14 mouse cellular contexts compared by ENCODE assay signal in genomic region chr10:12643336-12643735, GRCm38 (mm10).
DNase-seq lines count a peak whose midpoint lies in the region; ATAC-seq and TF ChIP-seq lines count a peak whose summit lies in the region.
"Had no signal": no experiment of that assay in that cellular context is flagged by ENCODE, and none has a peak within 500 bp of the region (broad histone marks: within the 10 kb centered on the region; RNA-seq: fewer than 3 reads in every experiment).

No protein-coding gene starts in this region.

- H3K27ac ChIP-seq in left cerebral cortex, adult 2 months, result no peak overlapping the region
- H3K27ac ChIP-seq in liver, postnatal 0 days (ENCODE audit: low read depth), result 0 out of 2 replicates have a peak overlapping the region, but pooled peaks have one; percentile 11
- H3K27ac ChIP-seq: forebrain, embryonic 12.5 days; limb, embryonic 15.5 days; neural tube, embryonic 13.5 days had no signal

- ATAC-seq in frontal cortex, adult (ENCODE audit: low TSS enrichment), result peak; percentile 94
- ATAC-seq in liver, postnatal 0 days, result peak; percentile 90

- peak; percentile 17 to 18 for DNase-seq in left cerebral cortex, adult 2 months (ENCODE audit: extremely low spot score in 1 of 2, low spot score in 2 of 2)
- no peak for DNase-seq in left cerebral cortex, adult 8-10 months (ENCODE audit: low spot score in 2 of 2)
- DNase-seq in layer of hippocampus, postnatal 14 days (ENCODE audit: low spot score in 2 of 2), result peak; percentile 4 to 36
- DNase-seq in liver, postnatal 0 days, result peak; percentile 59
- DNase-seq in kidney, adult 11 months, result no peak
- no peak for DNase-seq in kidney, postnatal 10 days
- no peak for DNase-seq in cerebellum, adult 9-11 months
- DNase-seq: heart, postnatal 14 days; thymus, adult 18-20 months had no signal

- H3K4me2 ChIP-seq in liver, postnatal 0 days (ENCODE audit: low read depth, low read length), result no peak overlapping the region
- H3K4me2 ChIP-seq: forebrain, embryonic 12.5 days; limb, embryonic 15.5 days; neural tube, embryonic 13.5 days had no signal

- peaks cover 12% of the 10 kb centered on the region; the same call in 1 of the 2 replicates for H3K36me3 ChIP-seq in liver, postnatal 0 days (replicated peaks; ENCODE audit: insufficient read depth, low read length)
- H3K36me3 ChIP-seq: forebrain, embryonic 12.5 days; neural tube, embryonic 13.5 days had no signal

- H3K9me3 ChIP-seq in liver, postnatal 0 days (ENCODE audit: low read length), result no peaks in the 10 kb centered on the region
- H3K9me3 ChIP-seq: forebrain, embryonic 12.5 days; limb, embryonic 15.5 days; megakaryocyte, embryonic 14.5 days; neural tube, embryonic 13.5 days had no signal

- no peak for TF ChIP-seq EP300 in liver, postnatal 0 days (IDR thresholded peaks at IDR 0.05; ENCODE audit: low read depth)

- WGBS in liver, postnatal 0 days (ENCODE audit: insufficient replicate concordance), result 55% methylated on average over 8 of the region's 8 CpGs

- intact Hi-C loops in left cerebral cortex, adult 2 months (cut with DNase I), result loop anchor here (10.0 kb wide), 1 partner anchor 1279 kb away; no protein-coding TSS in a partner anchor

- TF ChIP-seq CTCF in left cerebral cortex, adult 2 months (IDR thresholded peaks at IDR 0.05), result peak; percentile 53
- TF ChIP-seq CTCF in liver, postnatal 0 days (IDR thresholded peaks at IDR 0.05; ENCODE audit: low read depth), result peak; percentile 65

- H3K4me3 ChIP-seq in left cerebral cortex, adult 2 months, result no peak overlapping the region
- H3K4me3 ChIP-seq in liver, postnatal 0 days (ENCODE audit: low read depth, low read length), result no peak overlapping the region
- H3K4me3 ChIP-seq: forebrain, embryonic 12.5 days; limb, embryonic 15.5 days; megakaryocyte, embryonic 14.5 days; neural tube, embryonic 13.5 days had no signal

- no peak overlapping the region for H3K9ac ChIP-seq in liver, postnatal 0 days (replicated peaks)
- H3K9ac ChIP-seq: forebrain, embryonic 12.5 days; limb, embryonic 15.5 days; neural tube, embryonic 13.5 days had no signal

- no peaks in the 10 kb centered on the region for H3K4me1 ChIP-seq in liver, postnatal 0 days (ENCODE audit: insufficient read depth)
- H3K4me1 ChIP-seq: forebrain, embryonic 12.5 days; limb, embryonic 15.5 days; neural tube, embryonic 13.5 days had no signal

- no peaks in the 10 kb centered on the region for H3K27me3 ChIP-seq in liver, postnatal 0 days (ENCODE audit: insufficient read depth, low read length)
- H3K27me3 ChIP-seq: forebrain, embryonic 12.5 days; limb, embryonic 15.5 days; megakaryocyte, embryonic 14.5 days; neural tube, embryonic 13.5 days had no signal

Comparison
In these comparisons a context has a peak if more than half of its experiments do, and no peak if none do; other contexts are left out.
1. DNase-seq: peak in left cerebral cortex, adult 2 months (2 of 2), layer of hippocampus, postnatal 14 days (2 of 2) and liver, postnatal 0 days (single experiment); none in left cerebral cortex, adult 8-10 months (0 of 2), kidney, adult 11 months (single experiment), kidney, postnatal 10 days (single experiment) and cerebellum, adult 9-11 months (single experiment).